Mouse (Mus musculus): ENCODE measurements around the gene Fdx1l. TPM values are rescaled to one million over a fixed set of nuclear protein-coding genes. Genes with fewer than 3 reads are reported as not detected.

Fdx1l gene
- polyA plus RNA-seq, 1 experiment from 2014 or later: 44.7 TPM

DNA sequence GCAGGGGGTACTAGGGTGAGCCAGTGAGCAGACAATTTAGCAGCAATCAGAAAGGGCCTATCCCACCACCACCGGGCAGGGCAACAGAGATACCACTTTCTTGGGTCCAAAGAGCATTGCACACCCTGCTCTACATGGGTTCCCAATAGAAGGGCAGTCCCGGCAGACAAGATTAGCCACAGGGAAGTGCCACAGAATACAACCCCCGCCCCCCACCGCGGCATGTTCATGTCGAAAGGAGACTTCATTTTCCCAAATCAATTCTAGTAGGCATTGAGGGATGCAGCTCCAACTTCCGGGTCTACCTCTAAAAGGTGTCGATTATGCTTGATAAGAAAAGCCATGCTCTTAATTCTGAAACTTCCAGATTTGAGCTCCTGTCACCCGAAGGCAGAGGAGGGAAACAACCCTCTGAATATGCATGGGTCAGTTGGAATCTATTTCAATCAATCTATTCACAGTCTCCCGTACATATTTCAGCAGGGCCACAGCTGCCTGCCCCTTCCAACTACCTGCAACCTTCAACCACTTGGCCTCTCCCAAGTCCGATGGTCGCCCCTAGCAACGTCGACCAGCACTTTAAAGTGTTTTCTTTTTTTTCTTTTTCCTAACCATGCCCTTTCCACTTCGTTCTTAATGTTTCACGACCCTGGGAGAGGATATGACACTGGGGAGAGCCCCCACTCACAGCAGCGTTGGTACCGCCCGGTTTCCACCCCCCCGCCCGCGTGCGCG, 17.7 kb upstream of the Fdx1l start:
- Histone ChIP-seq H3K4me3 (ENCODE audit: low read depth, low read length) (peak overlapping the region; percentile 60), H3K4me1 (ENCODE audit: control insufficient read depth, insufficient read depth, low read length) (no peaks in the 10 kb centered on the region; the same call in 1 of the 2 replicates), H3K36me3 (replicated peaks; ENCODE audit: control insufficient read depth, insufficient read depth, low read depth, low read length) (peaks cover 16% of the 10 kb centered on the region), H3K27ac (replicated peaks; ENCODE audit: low read depth, low read length) (peak overlapping the region; percentile 68), H3K4me2 (ENCODE audit: low read depth, low read length) (peak overlapping the region; percentile 66), H3K9me3 (replicated peaks; ENCODE audit: control insufficient read depth, low read length) (no peaks in the 10 kb centered on the region), H3K9ac (replicated peaks; ENCODE audit: low read length) (peak overlapping the region; percentile 74), H3K27me3 (ENCODE audit: control insufficient read depth, insufficient read depth, low read length) (no peaks in the 10 kb centered on the region)
- no peak for DNase-seq (ENCODE audit: low spot score)
- ATAC-seq (replicated peaks; ENCODE audit: insufficient number of reproducible peaks, low FRiP score, low TSS enrichment, low read depth): peak; percentile 31
- 3% methylated on average over 24 of the region's 24 CpGs for WGBS

DNA sequence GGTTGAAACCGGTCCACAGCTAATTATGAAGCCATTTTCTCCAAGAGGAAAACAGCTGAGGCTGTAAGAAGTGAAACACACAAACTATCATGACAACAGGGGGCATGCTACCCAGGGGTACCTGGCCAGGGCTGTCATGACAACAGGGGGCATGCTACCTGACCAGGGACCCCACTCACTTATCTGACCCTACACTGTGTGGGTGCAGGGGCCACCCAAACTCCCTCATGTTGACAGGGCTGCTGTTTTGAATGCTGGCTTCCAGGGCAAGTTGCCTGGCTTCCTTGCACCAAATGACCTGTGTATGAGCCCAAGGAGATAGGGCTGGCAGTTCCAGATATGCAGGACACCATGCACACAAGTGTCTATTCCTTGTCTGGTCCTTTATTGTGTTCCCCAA, 17.1 kb upstream of the Fdx1l start:
- H3K4me2 ChIP-seq (ENCODE audit: low read depth, low read length): peak overlapping the region; percentile 66
- peak overlapping the region; percentile 74; the same call in 1 of the 2 replicates for H3K9ac ChIP-seq (replicated peaks; ENCODE audit: low read length)
- 96% methylated on average over 1 of the region's 1 CpGs for WGBS
- no peak overlapping the region for H3K27ac ChIP-seq (replicated peaks; ENCODE audit: low read depth, low read length)
- peaks cover 18% of the 10 kb centered on the region for H3K36me3 ChIP-seq (replicated peaks; ENCODE audit: control insufficient read depth, insufficient read depth, low read depth, low read length)
- H3K4me1 ChIP-seq (ENCODE audit: control insufficient read depth, insufficient read depth, low read length): no peaks in the 10 kb centered on the region; the same call in 1 of the 2 replicates
- DNase-seq (ENCODE audit: low spot score) (no peak), ATAC-seq (replicated peaks; ENCODE audit: insufficient number of reproducible peaks, low FRiP score, low TSS enrichment, low read depth) (no peak)
- no peaks in the 10 kb centered on the region for H3K27me3 ChIP-seq (ENCODE audit: control insufficient read depth, insufficient read depth, low read length)
- H3K9me3 ChIP-seq (replicated peaks; ENCODE audit: control insufficient read depth, low read length): no peaks in the 10 kb centered on the region
- H3K4me3 ChIP-seq (ENCODE audit: low read depth, low read length): peak overlapping the region; percentile 60

DNA sequence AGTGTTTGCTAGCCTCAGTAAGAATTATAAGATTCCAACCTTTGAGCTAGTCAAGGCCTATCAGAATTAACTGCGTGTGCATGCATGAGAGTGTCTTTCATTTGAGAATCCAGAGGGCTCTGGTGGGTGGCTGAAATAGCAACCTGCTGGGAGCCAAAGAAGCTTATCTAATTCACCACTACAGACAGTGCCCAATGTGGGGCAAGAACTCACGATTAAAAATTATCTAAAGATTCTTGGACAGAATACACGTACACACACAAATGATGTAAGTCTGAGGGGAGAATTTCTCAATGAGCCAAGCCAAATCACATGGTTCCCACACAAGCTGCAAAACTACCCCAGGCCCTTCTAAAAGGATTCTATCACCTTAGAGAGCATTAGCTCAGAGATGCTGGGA, 9.9 kb upstream of the Fdx1l start:
- Histone ChIP-seq H3K4me1 (ENCODE audit: control insufficient read depth, insufficient read depth, low read length) (no peaks in the 10 kb centered on the region), H3K4me3 (ENCODE audit: low read depth, low read length) (no peak overlapping the region), H3K9me3 (replicated peaks; ENCODE audit: control insufficient read depth, low read length) (no peaks in the 10 kb centered on the region), H3K4me2 (ENCODE audit: low read depth, low read length) (no peak overlapping the region), H3K9ac (replicated peaks; ENCODE audit: low read length) (no peak overlapping the region), H3K36me3 (replicated peaks; ENCODE audit: control insufficient read depth, insufficient read depth, low read depth, low read length) (peaks cover 45% of the 10 kb centered on the region), H3K27ac (replicated peaks; ENCODE audit: low read depth, low read length) (no peak overlapping the region), H3K27me3 (ENCODE audit: control insufficient read depth, insufficient read depth, low read length) (no peaks in the 10 kb centered on the region)
- 93% methylated on average over 3 of the region's 3 CpGs for WGBS
- DNase-seq (ENCODE audit: low spot score): no peak
- ATAC-seq (replicated peaks; ENCODE audit: insufficient number of reproducible peaks, low FRiP score, low TSS enrichment, low read depth): no peak

DNA sequence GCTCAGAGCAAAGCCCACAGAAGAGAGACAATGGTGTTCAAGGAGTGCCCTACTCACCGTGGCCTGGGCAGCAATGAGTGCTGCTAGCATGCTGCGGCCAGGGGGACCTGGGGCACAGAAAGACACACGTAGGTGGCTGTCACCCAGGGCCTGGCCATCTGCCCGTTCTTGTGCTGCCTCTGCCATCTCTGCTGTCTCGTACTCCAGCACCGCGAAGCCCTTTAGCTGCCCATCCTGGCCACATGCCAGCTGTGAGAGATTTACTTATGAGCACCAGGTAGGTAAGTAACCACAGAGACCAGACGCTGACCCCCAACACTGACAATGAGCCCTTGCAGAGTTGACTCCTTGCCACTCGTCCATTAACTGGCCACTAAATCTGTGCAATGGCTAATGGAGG, 7.7 kb upstream of the Fdx1l start:
- Histone ChIP-seq H3K4me2 (ENCODE audit: low read depth, low read length) (no peak overlapping the region), H3K27ac (replicated peaks; ENCODE audit: low read depth, low read length) (no peak overlapping the region), H3K4me3 (ENCODE audit: low read depth, low read length) (no peak overlapping the region), H3K9me3 (replicated peaks; ENCODE audit: control insufficient read depth, low read length) (no peaks in the 10 kb centered on the region), H3K4me1 (ENCODE audit: control insufficient read depth, insufficient read depth, low read length) (no peaks in the 10 kb centered on the region), H3K9ac (replicated peaks; ENCODE audit: low read length) (no peak overlapping the region), H3K36me3 (replicated peaks; ENCODE audit: control insufficient read depth, insufficient read depth, low read depth, low read length) (peaks cover 47% of the 10 kb centered on the region), H3K27me3 (ENCODE audit: control insufficient read depth, insufficient read depth, low read length) (no peaks in the 10 kb centered on the region)
- DNase-seq (ENCODE audit: low spot score): no peak
- WGBS: 95% methylated on average over 9 of the region's 9 CpGs
- no peak for ATAC-seq (replicated peaks; ENCODE audit: insufficient number of reproducible peaks, low FRiP score, low TSS enrichment, low read depth)

DNA sequence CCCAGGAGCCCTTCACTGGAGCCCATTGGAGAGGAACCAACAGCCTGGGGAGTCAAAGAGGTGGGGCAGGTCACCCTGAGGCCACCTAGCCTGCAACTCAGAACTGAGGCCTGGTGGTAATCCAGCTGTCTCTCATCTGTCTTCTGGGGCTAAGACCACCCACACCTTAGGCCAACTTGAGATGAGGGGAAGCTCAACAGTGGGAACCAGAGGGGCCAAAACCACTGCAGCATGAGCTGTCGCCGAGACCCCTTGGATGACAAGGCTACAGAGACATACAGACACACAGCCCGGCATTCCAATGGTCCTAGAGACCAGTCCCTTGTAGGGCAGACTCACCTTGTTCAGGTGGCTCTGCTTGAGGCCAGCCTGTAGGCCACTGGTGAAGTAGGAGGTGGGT, 2.2 kb upstream of the Fdx1l start:
- 86% methylated on average over 3 of the region's 3 CpGs for WGBS
- ATAC-seq (replicated peaks; ENCODE audit: insufficient number of reproducible peaks, low FRiP score, low TSS enrichment, low read depth): no peak

DNA sequence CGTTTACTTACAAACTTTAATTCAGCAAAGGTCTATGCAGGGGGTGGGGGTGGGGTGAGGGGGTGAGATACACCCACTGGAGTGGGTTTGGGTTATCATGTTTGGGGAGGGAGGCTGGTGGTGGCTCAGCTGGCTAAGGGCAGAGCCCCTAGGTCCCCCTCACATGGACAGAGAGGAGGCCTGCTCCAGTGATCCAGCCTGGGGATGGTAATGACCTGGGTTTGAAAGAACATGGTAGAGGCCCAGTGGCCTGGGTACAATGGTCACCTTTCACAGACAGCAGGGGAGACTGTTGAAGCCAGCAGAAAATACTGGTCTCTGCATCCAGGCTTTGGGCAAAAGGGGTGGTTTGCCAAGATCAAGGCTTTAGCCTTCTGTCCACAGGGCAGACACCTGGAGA, 759 bp upstream of the Fdx1l start:
- Histone ChIP-seq H3K9ac (replicated peaks; ENCODE audit: low read length) (no peak overlapping the region), H3K27ac (replicated peaks; ENCODE audit: low read depth, low read length) (no peak overlapping the region), H3K4me3 (ENCODE audit: low read depth, low read length) (no peak overlapping the region), H3K27me3 (ENCODE audit: control insufficient read depth, insufficient read depth, low read length) (no peaks in the 10 kb centered on the region), H3K4me1 (ENCODE audit: control insufficient read depth, insufficient read depth, low read length) (no peaks in the 10 kb centered on the region), H3K9me3 (replicated peaks; ENCODE audit: control insufficient read depth, low read length) (no peaks in the 10 kb centered on the region), H3K4me2 (ENCODE audit: low read depth, low read length) (no peak overlapping the region), H3K36me3 (replicated peaks; ENCODE audit: control insufficient read depth, insufficient read depth, low read depth, low read length) (peaks cover 16% of the 10 kb centered on the region)
- ATAC-seq (replicated peaks; ENCODE audit: insufficient number of reproducible peaks, low FRiP score, low TSS enrichment, low read depth) (no peak), DNase-seq (ENCODE audit: low spot score) (no peak)
- 94% methylated on average over 1 of the region's 1 CpGs for WGBS

More for the DNA sequence above, 2.2 kb upstream of the Fdx1l start:
- no peaks in the 10 kb centered on the region for H3K27me3 ChIP-seq (ENCODE audit: control insufficient read depth, insufficient read depth, low read length)
- H3K4me2 ChIP-seq (ENCODE audit: low read depth, low read length): no peak overlapping the region
- H3K9ac ChIP-seq (replicated peaks; ENCODE audit: low read length): no peak overlapping the region
- H3K9me3 ChIP-seq (replicated peaks; ENCODE audit: control insufficient read depth, low read length): no peaks in the 10 kb centered on the region
- no peak for DNase-seq (ENCODE audit: low spot score)
- no peak overlapping the region for H3K4me3 ChIP-seq (ENCODE audit: low read depth, low read length)
- H3K27ac ChIP-seq (replicated peaks; ENCODE audit: low read depth, low read length): no peak overlapping the region
- no peaks in the 10 kb centered on the region for H3K4me1 ChIP-seq (ENCODE audit: control insufficient read depth, insufficient read depth, low read length)
- H3K36me3 ChIP-seq (replicated peaks; ENCODE audit: control insufficient read depth, insufficient read depth, low read depth, low read length): peaks cover 29% of the 10 kb centered on the region

DNA sequence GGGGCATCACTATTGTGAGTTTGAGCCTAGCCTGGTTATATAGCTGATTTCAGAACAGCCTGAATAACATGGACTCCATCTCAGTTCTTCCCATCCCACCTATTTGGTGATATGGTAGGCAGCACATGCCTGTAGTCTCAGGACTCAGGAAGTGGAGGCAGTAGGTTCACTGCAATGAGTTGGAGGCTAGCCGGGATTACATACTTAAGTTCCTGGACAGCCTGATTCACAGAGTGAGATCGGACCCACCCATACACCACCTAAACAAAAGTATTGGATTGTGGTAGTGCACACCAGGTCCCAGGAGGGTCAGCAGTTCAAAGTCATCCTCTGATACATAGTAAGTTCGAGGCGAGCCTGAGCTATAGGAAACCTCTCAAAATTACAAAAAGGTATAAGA, 773 bp downstream of the Fdx1l start:
- Histone ChIP-seq H3K4me2 (ENCODE audit: low read depth, low read length) (peak overlapping the region; percentile 89), H3K36me3 (replicated peaks; ENCODE audit: control insufficient read depth, insufficient read depth, low read depth, low read length) (peaks cover 10% of the 10 kb centered on the region), H3K4me1 (ENCODE audit: control insufficient read depth, insufficient read depth, low read length) (no peaks in the 10 kb centered on the region), H3K27ac (replicated peaks; ENCODE audit: low read depth, low read length) (no peak overlapping the region), H3K9me3 (replicated peaks; ENCODE audit: control insufficient read depth, low read length) (no peaks in the 10 kb centered on the region), H3K4me3 (ENCODE audit: low read depth, low read length) (peak overlapping the region; percentile 84), H3K9ac (replicated peaks; ENCODE audit: low read length) (peak overlapping the region; percentile 92), H3K27me3 (ENCODE audit: control insufficient read depth, insufficient read depth, low read length) (no peaks in the 10 kb centered on the region)
- no peak for ATAC-seq (replicated peaks; ENCODE audit: insufficient number of reproducible peaks, low FRiP score, low TSS enrichment, low read depth)
- 16% methylated on average over 4 of the region's 4 CpGs for WGBS
- DNase-seq (ENCODE audit: low spot score): peak; percentile 5

DNA sequence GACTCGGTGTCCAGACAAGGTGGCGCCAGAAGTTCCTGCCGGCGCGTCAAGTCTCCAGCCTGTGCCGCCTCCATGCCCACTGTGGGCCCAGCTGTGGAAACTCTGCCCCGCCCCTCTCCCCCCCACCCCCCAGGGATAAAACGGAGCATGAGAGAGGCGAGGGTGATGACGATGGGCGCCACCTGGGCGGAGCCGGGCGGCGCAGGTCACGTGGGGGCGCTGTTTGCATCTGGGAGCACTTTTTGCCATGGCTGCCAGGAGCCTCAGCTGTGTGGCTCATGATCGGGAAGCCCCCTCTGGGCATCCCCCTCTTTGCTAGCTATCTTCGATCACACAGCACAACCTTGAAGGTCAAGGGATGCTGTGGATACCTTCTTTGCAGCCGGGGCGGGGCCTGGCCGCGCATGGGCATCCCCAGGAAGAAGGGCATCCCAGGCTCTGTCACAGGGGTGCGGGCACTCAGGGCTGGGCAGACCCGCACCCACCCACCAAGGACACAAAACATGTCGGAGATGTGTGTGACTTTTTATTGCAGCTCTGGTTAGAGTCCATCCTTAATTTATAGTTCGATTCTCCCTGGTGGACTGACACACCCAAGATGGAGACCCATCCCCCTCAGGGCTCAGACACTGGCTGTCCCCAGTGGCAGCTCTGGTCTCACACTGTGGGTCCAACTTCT, 6.3 kb downstream of the Fdx1l start, which contains the start of gene Zglp1:
Zglp1 (minus strand) TSS at position 88 of the 679 bp plus-strand sequence.
- Histone ChIP-seq H3K4me1 (ENCODE audit: control insufficient read depth, insufficient read depth, low read length) (no peaks in the 10 kb centered on the region), H3K36me3 (replicated peaks; ENCODE audit: control insufficient read depth, insufficient read depth, low read depth, low read length) (no peaks in the 10 kb centered on the region; the same call in none of the 2 replicates), H3K27me3 (ENCODE audit: control insufficient read depth, insufficient read depth, low read length) (no peaks in the 10 kb centered on the region), H3K4me2 (ENCODE audit: low read depth, low read length) (no peak within 1 kb of the TSS), H3K4me3 (ENCODE audit: low read depth, low read length) (no peak within 1 kb of the TSS), H3K27ac (replicated peaks; ENCODE audit: low read depth, low read length) (no peak within 1 kb of the TSS), H3K9ac (replicated peaks; ENCODE audit: low read length) (no peak within 1 kb of the TSS), H3K9me3 (replicated peaks; ENCODE audit: control insufficient read depth, low read length) (no peaks in the 10 kb centered on the region)
- DNase-seq (ENCODE audit: low spot score) (no peak), ATAC-seq (replicated peaks; ENCODE audit: insufficient number of reproducible peaks, low FRiP score, low TSS enrichment, low read depth) (no peak)
- 85% methylated on average over 27 of the region's 27 CpGs for WGBS

All from embryonic facial prominence, embryonic 11.5 days (tissue).